Mouse (Mus musculus): ENCODE measurements at regions not wholly inside any gene's neighbourhood (a gene's known extent, or its start where the extent isn't known, plus 50 kb on each side); places are given as distances from the start of the nearest gene placed in this dataset.

DNA sequence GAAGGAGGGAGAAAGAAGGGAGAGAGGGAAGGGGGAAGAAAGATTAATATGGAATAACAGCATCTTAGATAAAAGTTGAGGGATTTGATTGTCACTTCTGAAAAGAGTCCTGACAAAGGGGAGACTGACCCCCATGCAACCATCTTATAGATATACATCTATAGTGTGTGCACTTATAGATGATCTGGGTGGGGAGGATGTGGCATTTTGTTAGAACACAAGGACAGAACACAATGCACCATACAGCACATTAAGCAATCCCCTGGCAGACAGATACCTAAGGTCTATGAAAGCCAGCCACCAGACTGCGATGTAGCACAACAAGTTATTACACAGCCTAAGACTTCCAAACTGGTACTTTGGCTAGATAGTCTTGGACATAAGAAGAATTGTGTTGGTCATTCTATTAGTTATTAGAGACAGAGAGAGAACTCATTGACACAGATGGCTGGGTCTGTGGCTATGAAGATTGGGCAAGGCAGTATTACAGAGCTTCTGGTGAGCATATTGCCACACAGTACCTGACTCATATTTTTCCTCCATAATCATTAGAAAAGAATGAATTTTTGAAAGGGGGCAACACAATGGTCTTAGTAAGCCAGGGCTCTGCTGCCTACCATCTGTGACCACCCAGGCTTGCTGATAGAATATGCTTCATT lies 126.3 kb upstream of the Itgb1 start:
- TF ChIP-seq CTCF (IDR thresholded peaks at IDR 0.05) (no peak), POLR2A (IDR thresholded peaks at IDR 0.05; ENCODE audit: insufficient read depth, low read depth, low read length) (no peak), EP300 (IDR thresholded peaks at IDR 0.05; ENCODE audit: insufficient read depth, low read depth, low read length) (no peak)
